Mouse (Mus musculus): ENCODE data around the gene Hsp90ab1. TPM values are rescaled to one million over a fixed set of nuclear protein-coding genes. Genes with fewer than 3 reads are reported as not detected.

Gene Hsp90ab1
- polyA plus RNA-seq, 1 experiment from 2014 or later: 1,372 TPM

GRCm38 (mm10) chr17:45578242-45578641 lies 5.2 kb upstream of the Hsp90ab1 start:
- 17% methylated on average over 5 of the region's 5 CpGs for WGBS
- Histone ChIP-seq H3K4me1 (peaks cover 43% of the 10 kb centered on the region), H3K9ac (peak overlapping the region; percentile 38), H3K36me3 (no peaks in the 10 kb centered on the region), H3K4me2 (0 out of 2 replicates have a peak overlapping the region, but pooled peaks have one; percentile 10), H3K27me3 (replicated peaks) (no peaks in the 10 kb centered on the region), H3K4me3 (no peak overlapping the region), H3K27ac (replicated peaks) (peak overlapping the region; percentile 87), H3K9me3 (no peaks in the 10 kb centered on the region)
- no peak for ATAC-seq (ENCODE audit: extremely low read depth, insufficient number of reproducible peaks, low FRiP score, low TSS enrichment)

DNA sequence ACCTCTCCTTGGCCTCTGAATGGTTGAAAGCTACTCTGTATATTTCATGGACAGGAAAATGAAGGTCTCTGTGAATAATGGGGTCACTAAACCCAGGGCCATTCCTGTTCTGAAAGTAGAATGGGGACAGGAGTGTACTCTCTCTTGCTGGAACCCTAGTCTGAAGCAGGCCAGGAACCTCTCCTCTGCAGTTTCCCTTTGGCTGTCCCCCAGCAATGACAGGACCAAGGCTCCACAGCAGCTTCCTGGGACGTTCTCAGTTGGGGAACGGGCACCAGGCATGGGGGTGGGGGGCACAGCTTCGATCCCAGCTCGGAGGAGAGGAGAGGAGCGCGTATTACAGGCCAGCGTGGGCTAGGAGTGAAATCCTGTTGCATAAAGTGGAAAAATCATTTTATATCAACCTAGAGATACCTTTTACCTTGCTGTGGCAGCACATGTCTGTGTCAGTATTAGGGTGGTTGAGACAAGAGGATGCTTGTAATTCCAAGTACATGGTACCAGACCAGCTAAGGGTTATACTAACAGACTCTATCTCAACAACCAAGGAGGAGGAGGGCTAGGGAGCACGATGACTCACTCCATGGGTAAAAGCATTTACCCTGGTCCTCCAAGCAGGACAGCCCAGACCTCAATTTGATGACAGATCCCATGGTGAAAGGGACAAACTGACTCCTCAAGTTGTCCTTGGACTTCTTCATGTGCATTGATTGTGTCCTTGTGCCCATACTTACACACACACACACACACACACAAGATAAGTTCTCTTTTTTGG lies 2.2 kb upstream of the Hsp90ab1 start:
- H3K9me3 ChIP-seq: no peaks in the 10 kb centered on the region
- H3K4me3 ChIP-seq: peak overlapping the region; percentile 100
- 86% methylated on average over 8 of the region's 8 CpGs for WGBS
- no peaks in the 10 kb centered on the region for H3K27me3 ChIP-seq (replicated peaks)
- peaks cover 45% of the 10 kb centered on the region for H3K4me1 ChIP-seq
- no peak for ATAC-seq (ENCODE audit: extremely low read depth, insufficient number of reproducible peaks, low FRiP score, low TSS enrichment)
- peak overlapping the region; percentile 87 for H3K4me2 ChIP-seq
- H3K9ac ChIP-seq: peak overlapping the region; percentile 100
- peak overlapping the region; percentile 99 for H3K27ac ChIP-seq (replicated peaks)
- peaks cover 19% of the 10 kb centered on the region for H3K36me3 ChIP-seq

GRCm38 (mm10) chr17:45574129-45574761 lies 1.2 kb upstream of the Hsp90ab1 start:
- ATAC-seq (ENCODE audit: extremely low read depth, insufficient number of reproducible peaks, low FRiP score, low TSS enrichment): 0 out of 2 replicates have a peak, but pooled peaks have one; percentile 2

GRCm38 (mm10) chr17:45573780-45574123 lies 681 bp upstream of the Hsp90ab1 start:
- Histone ChIP-seq H3K4me2 (peak overlapping the region; percentile 87), H3K9me3 (no peaks in the 10 kb centered on the region), H3K27me3 (replicated peaks) (no peaks in the 10 kb centered on the region), H3K4me1 (peaks cover 60% of the 10 kb centered on the region), H3K4me3 (peak overlapping the region; percentile 100), H3K27ac (replicated peaks) (peak overlapping the region; percentile 99), H3K9ac (peak overlapping the region; percentile 100), H3K36me3 (peaks cover 34% of the 10 kb centered on the region)
- WGBS: 1% methylated on average over 18 of the region's 18 CpGs
- peak; percentile 54 for ATAC-seq (ENCODE audit: extremely low read depth, insufficient number of reproducible peaks, low FRiP score, low TSS enrichment)

More at GRCm38 (mm10) chr17:45574129-45574761, 1.2 kb upstream of the Hsp90ab1 start:
- H3K4me2 ChIP-seq: peak overlapping the region; percentile 87
- no peaks in the 10 kb centered on the region for H3K9me3 ChIP-seq
- no peaks in the 10 kb centered on the region for H3K27me3 ChIP-seq (replicated peaks)
- peak overlapping the region; percentile 100 for H3K4me3 ChIP-seq
- peak overlapping the region; percentile 99 for H3K27ac ChIP-seq (replicated peaks)
- H3K36me3 ChIP-seq: peaks cover 29% of the 10 kb centered on the region
- H3K9ac ChIP-seq: peak overlapping the region; percentile 100
- 3% methylated on average over 15 of the region's 17 CpGs for WGBS
- peaks cover 55% of the 10 kb centered on the region for H3K4me1 ChIP-seq

- Histone ChIP-seq H3K27me3 (replicated peaks) (no peaks in the 10 kb centered on the region), H3K4me2 (peak overlapping the region; percentile 87), H3K4me1 (peaks cover 61% of the 10 kb centered on the region), H3K9me3 (no peaks in the 10 kb centered on the region), H3K4me3 (peak overlapping the region; percentile 100), H3K36me3 (peaks cover 48% of the 10 kb centered on the region), H3K27ac (replicated peaks) (peak overlapping the region; percentile 99), H3K9ac (peak overlapping the region; percentile 100)
- ATAC-seq (ENCODE audit: extremely low read depth, insufficient number of reproducible peaks, low FRiP score, low TSS enrichment): peak; percentile 64
- 1% methylated on average over 53 of the region's 57 CpGs for WGBS
Observed at GRCm38 (mm10) chr17:45572103-45573086, 676 bp downstream of the Hsp90ab1 start.

DNA sequence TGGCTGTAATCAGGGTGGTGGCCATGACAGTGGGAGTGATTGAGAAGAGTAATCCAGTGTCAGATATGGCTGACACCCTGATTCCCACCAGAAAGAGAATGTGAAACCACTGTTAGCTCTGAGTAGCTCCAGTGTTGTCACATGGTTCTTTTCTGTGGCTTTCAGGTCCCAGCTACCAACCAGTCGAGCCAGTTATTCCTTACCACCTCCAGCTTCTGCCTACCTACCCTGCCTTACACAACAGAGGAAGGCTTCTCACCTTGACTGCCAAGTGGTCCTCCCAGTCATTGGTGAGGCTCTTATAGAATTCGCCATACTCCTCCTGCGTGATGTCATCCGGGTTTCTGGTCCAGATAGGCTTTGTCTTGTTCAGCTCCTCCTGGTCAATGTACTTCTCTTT lies 3.1 kb downstream of the Hsp90ab1 start:
- Histone ChIP-seq H3K9me3 (no peaks in the 10 kb centered on the region), H3K4me3 (no peak overlapping the region), H3K27ac (replicated peaks) (no peak overlapping the region), H3K4me1 (peaks cover 76% of the 10 kb centered on the region), H3K27me3 (replicated peaks) (no peaks in the 10 kb centered on the region), H3K4me2 (no peak overlapping the region), H3K9ac (peak overlapping the region; percentile 52; the same call in 1 of the 2 replicates), H3K36me3 (peaks cover 71% of the 10 kb centered on the region)
- 85% methylated on average over 4 of the region's 4 CpGs for WGBS
- no peak for ATAC-seq (ENCODE audit: extremely low read depth, insufficient number of reproducible peaks, low FRiP score, low TSS enrichment)

DNA sequence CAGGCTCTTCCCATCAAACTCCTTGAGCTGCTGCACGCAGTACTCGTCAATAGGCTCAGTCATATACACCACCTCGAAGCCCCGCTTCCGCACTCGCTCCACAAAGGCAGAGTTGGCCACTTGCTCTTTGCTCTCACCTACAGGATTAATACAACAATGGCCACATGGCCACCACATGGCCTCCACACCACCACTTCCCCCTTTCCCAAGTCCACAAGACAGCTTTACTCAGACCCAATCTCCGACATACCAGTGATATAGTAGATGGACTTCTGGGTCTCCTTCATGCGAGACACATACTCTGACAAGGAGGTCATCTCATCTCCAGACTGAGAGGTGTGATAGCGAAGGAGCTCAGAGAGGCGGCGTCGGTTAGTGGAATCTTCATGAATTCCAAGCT lies 4.1 kb downstream of the Hsp90ab1 start:
- H3K4me1 ChIP-seq: peaks cover 76% of the 10 kb centered on the region
- 0 out of 2 replicates have a peak overlapping the region, but pooled peaks have one; percentile 40 for H3K9ac ChIP-seq
- no peaks in the 10 kb centered on the region for H3K9me3 ChIP-seq
- 84% methylated on average over 12 of the region's 12 CpGs for WGBS
- ATAC-seq (ENCODE audit: extremely low read depth, insufficient number of reproducible peaks, low FRiP score, low TSS enrichment): no peak
- H3K4me2 ChIP-seq: no peak overlapping the region
- peaks cover 72% of the 10 kb centered on the region for H3K36me3 ChIP-seq
- no peak overlapping the region for H3K4me3 ChIP-seq
- 0 out of 2 replicates have a peak overlapping the region, but pooled peaks have one; percentile 5 for H3K27ac ChIP-seq (replicated peaks)
- no peaks in the 10 kb centered on the region for H3K27me3 ChIP-seq (replicated peaks)

DNA sequence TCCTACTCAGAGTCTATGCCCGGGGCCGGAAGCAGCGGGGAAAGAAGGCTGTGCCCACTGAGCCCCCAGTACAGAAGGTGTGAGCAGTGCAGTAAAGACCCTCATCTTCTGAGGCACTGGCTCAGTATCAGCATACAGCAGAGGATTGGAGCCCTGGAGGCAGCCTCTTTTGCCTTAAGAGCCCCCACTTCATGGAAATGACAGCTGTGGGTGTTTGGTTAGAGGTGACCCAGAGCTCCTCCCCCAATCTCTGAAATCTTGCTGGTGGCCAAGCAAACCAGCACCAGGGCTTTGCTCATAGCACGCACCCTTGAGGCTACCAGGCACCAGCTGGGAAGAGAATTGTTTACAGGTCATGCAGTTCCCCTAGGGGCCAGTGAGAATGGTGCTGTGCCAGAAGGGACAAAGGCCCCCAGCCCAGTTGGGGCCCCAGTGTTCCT lies 5.9 kb downstream of the Hsp90ab1 start:
- Histone ChIP-seq H3K4me3 (no peak overlapping the region), H3K9me3 (no peaks in the 10 kb centered on the region), H3K4me2 (no peak overlapping the region), H3K36me3 (peaks cover 72% of the 10 kb centered on the region), H3K27ac (replicated peaks) (peak overlapping the region; percentile 50), H3K9ac (peak overlapping the region; percentile 54; the same call in 1 of the 2 replicates), H3K4me1 (peaks cover 76% of the 10 kb centered on the region), H3K27me3 (replicated peaks) (no peaks in the 10 kb centered on the region)
- WGBS: 31% methylated on average over 4 of the region's 4 CpGs
- ATAC-seq (ENCODE audit: extremely low read depth, insufficient number of reproducible peaks, low FRiP score, low TSS enrichment): no peak

DNA sequence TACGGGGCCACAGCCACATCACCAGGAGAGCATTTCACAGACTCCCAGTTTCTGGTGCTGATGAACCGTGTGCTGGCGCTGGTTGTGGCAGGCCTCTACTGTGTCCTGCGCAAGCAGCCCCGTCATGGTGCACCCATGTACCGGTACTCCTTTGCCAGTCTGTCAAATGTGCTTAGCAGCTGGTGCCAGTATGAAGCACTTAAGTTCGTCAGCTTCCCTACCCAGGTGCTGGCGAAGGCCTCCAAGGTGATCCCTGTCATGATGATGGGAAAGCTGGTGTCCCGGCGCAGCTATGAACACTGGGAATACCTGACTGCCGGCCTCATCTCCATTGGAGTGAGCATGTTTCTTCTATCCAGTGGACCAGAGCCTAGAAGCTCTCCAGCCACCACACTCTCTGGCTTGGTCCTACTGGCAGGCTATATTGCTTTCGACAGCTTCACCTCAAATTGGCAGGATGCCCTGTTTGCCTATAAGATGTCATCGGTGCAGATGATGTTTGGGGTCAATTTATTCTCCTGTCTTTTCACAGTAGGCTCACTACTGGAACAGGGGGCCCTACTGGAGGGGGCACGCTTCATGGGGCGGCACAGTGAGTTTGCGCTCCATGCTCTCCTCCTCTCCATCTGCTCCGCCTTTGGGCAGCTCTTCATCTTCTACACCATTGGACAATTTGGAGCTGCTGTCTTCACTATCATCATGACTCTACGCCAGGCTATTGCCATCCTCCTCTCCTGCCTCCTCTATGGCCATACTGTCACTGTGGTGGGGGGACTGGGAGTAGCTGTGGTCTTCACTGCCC lies 6.5 kb downstream of the Hsp90ab1 start:
- peak overlapping the region; percentile 50 for H3K27ac ChIP-seq (replicated peaks)
- 63% methylated on average over 18 of the region's 18 CpGs for WGBS
- H3K4me1 ChIP-seq: peaks cover 71% of the 10 kb centered on the region

GRCm38 (mm10) chr17:45566031-45566359 lies 7.1 kb downstream of the Hsp90ab1 start:
- no peaks in the 10 kb centered on the region for H3K27me3 ChIP-seq (replicated peaks)
- H3K4me1 ChIP-seq: peaks cover 66% of the 10 kb centered on the region
- H3K36me3 ChIP-seq: peaks cover 60% of the 10 kb centered on the region
- WGBS: 67% methylated on average over 1 of the region's 1 CpGs
- H3K4me3 ChIP-seq: no peak overlapping the region
- no peak overlapping the region for H3K9ac ChIP-seq
- ATAC-seq (ENCODE audit: extremely low read depth, insufficient number of reproducible peaks, low FRiP score, low TSS enrichment): no peak
- no peaks in the 10 kb centered on the region for H3K9me3 ChIP-seq
- no peak overlapping the region for H3K4me2 ChIP-seq
- 0 out of 2 replicates have a peak overlapping the region, but pooled peaks have one; percentile 50 for H3K27ac ChIP-seq (replicated peaks)

More for the DNA sequence above, 6.5 kb downstream of the Hsp90ab1 start:
- Histone ChIP-seq H3K9me3 (no peaks in the 10 kb centered on the region), H3K4me3 (no peak overlapping the region), H3K27me3 (replicated peaks) (no peaks in the 10 kb centered on the region), H3K9ac (peak overlapping the region; percentile 54; the same call in 1 of the 2 replicates), H3K4me2 (no peak overlapping the region), H3K36me3 (peaks cover 66% of the 10 kb centered on the region)
- no peak for ATAC-seq (ENCODE audit: extremely low read depth, insufficient number of reproducible peaks, low FRiP score, low TSS enrichment)

All from heart, embryonic 13.5 days (tissue).